Mouse (Mus musculus): ENCODE results near the gene Cavin3.

GRCm38 (mm10) chr7:105477841-105478240 is 4.3 kb downstream of the Cavin3 start:
- TF ChIP-seq CTCF (IDR thresholded peaks at IDR 0.05; ENCODE audit: insufficient read depth, low read depth, low read length) (no peak), POLR2A (IDR thresholded peaks at IDR 0.05; ENCODE audit: insufficient read depth, low read depth, low read length) (no peak)
